Mouse (Mus musculus) ES-Bruce4 (cell line): ENCODE measurements at regions not wholly inside any gene's neighbourhood (a gene's known extent, or its start where the extent isn't known, plus 50 kb on each side); places are given as distances from the start of the nearest gene placed in this dataset.

ENCODE experiments used
- H3K27ac ChIP-seq: 2 replicates; pipeline ENCODE4 v1.5.1; 2012; ENCODE audit warnings: low read length, inconsistent platforms; ENCODE audit not compliant: insufficient read depth
- H3K27me3 ChIP-seq: 2 replicates; pipeline ENCODE4 v1.6.1; 2012; ENCODE audit warnings: mild to moderate bottlenecking, low read length, inconsistent platforms; ENCODE audit not compliant: control insufficient read depth, poor library complexity, insufficient read depth, severe bottlenecking
- H3K36me3 ChIP-seq: 2 replicates; pipeline ENCODE4 v1.6.1; 2012; ENCODE audit warnings: inconsistent platforms, mild to moderate bottlenecking, low read length, moderate library complexity; ENCODE audit not compliant: control insufficient read depth, poor library complexity, insufficient read depth, severe bottlenecking
- H3K4me1 ChIP-seq: one replicate; pipeline ENCODE4 v1.8.1; 2011; ENCODE audit warnings: low read length; ENCODE audit not compliant: control insufficient read depth, insufficient read depth
- H3K4me3 ChIP-seq: 2 replicates; pipeline ENCODE4 v1.5.1; 2011; ENCODE audit warnings: low read depth, mild to moderate bottlenecking, low read length
- H3K9ac ChIP-seq: 2 replicates; pipeline ENCODE4 v1.6.1; 2012; ENCODE audit warnings: low read depth, mild to moderate bottlenecking, inconsistent platforms; ENCODE audit not compliant: poor library complexity, severe bottlenecking
- H3K9me3 ChIP-seq: replicated peaks from 2 replicates; pipeline ENCODE4 v1.6.1; 2012; ENCODE audit warnings: mild to moderate bottlenecking, low read length, inconsistent platforms; ENCODE audit not compliant: control insufficient read depth, poor library complexity, insufficient read depth, severe bottlenecking
- CTCF ChIP-seq: IDR thresholded peaks from one replicate; pipeline ENCODE4 v1.8.1; 2011; ENCODE audit warnings: low read depth, low read length
- EP300 ChIP-seq: IDR thresholded peaks from 2 replicates; pipeline ENCODE4 v1.6.1; 2011; ENCODE audit warnings: low read depth, low read length; ENCODE audit not compliant: insufficient read depth
- POLR2A ChIP-seq: IDR thresholded peaks from one replicate; pipeline ENCODE4 v1.8.1; 2011; ENCODE audit warnings: low read length; ENCODE audit not compliant: insufficient read depth

GRCm38 (mm10) chrX:13344701-13345100 is 63.9 kb downstream of the Ddx3x start:
- H3K4me1 ChIP-seq: no peaks in the 10 kb centered on the region
- H3K36me3 ChIP-seq: no peaks in the 10 kb centered on the region
- TF ChIP-seq POLR2A: no peak
- no peak for TF ChIP-seq CTCF
- peak overlapping the region; percentile 79 for H3K9ac ChIP-seq
- H3K9me3 ChIP-seq: no peaks in the 10 kb centered on the region
- H3K27ac ChIP-seq: peak overlapping the region; percentile 90
- no peaks in the 10 kb centered on the region for H3K27me3 ChIP-seq
- peak overlapping the region; percentile 80 for H3K4me3 ChIP-seq

- TF ChIP-seq CTCF (no peak), EP300 (no peak), POLR2A (no peak)
- Histone ChIP-seq H3K27ac (peak overlapping the region; percentile 90), H3K36me3 (no peaks in the 10 kb centered on the region), H3K9me3 (no peaks in the 10 kb centered on the region), H3K4me3 (peak overlapping the region; percentile 80), H3K9ac (peak overlapping the region; percentile 79), H3K27me3 (no peaks in the 10 kb centered on the region), H3K4me1 (no peaks in the 10 kb centered on the region)
These were observed 64.4 kb downstream of the Ddx3x start for GRCm38 (mm10) chrX:13345126-13345525.

- TF ChIP-seq CTCF (no peak), EP300 (no peak), POLR2A (no peak)
- H3K9ac ChIP-seq: peak overlapping the region; percentile 79
- peak overlapping the region; percentile 91 for H3K27ac ChIP-seq
- no peaks in the 10 kb centered on the region for H3K4me1 ChIP-seq
- no peaks in the 10 kb centered on the region for H3K36me3 ChIP-seq
- H3K9me3 ChIP-seq: no peaks in the 10 kb centered on the region
- no peaks in the 10 kb centered on the region for H3K27me3 ChIP-seq
- H3K4me3 ChIP-seq: peak overlapping the region; percentile 77
These were observed 65.4 kb downstream of the Ddx3x start for GRCm38 (mm10) chrX:13346011-13346631.

GRCm38 (mm10) chrX:13346696-13347026 is 65.9 kb downstream of the Ddx3x start:
- Histone ChIP-seq H3K4me3 (peak overlapping the region; percentile 77), H3K36me3 (no peaks in the 10 kb centered on the region), H3K27ac (peak overlapping the region; percentile 91), H3K9me3 (no peaks in the 10 kb centered on the region), H3K9ac (peak overlapping the region; percentile 79), H3K27me3 (no peaks in the 10 kb centered on the region), H3K4me1 (no peaks in the 10 kb centered on the region)
- TF ChIP-seq POLR2A (no peak), CTCF (no peak), EP300 (no peak)

GRCm38 (mm10) chrX:13347027-13347840 is 66.5 kb downstream of the Ddx3x start:
- H3K9me3 ChIP-seq: no peaks in the 10 kb centered on the region
- peak overlapping the region; percentile 79 for H3K9ac ChIP-seq
- no peak for TF ChIP-seq CTCF
- peak; percentile 73 for TF ChIP-seq EP300
- H3K4me1 ChIP-seq: no peaks in the 10 kb centered on the region
- no peaks in the 10 kb centered on the region for H3K27me3 ChIP-seq
- H3K36me3 ChIP-seq: no peaks in the 10 kb centered on the region
- H3K4me3 ChIP-seq: peak overlapping the region; percentile 77
- H3K27ac ChIP-seq: peak overlapping the region; percentile 95

GRCm38 (mm10) chrX:13348415-13348814 is 67.6 kb downstream of the Ddx3x start:
- Histone ChIP-seq H3K27ac (peak overlapping the region; percentile 95), H3K27me3 (no peaks in the 10 kb centered on the region)
- no peak for TF ChIP-seq EP300
- TF ChIP-seq CTCF: no peak
- no peak for TF ChIP-seq POLR2A

More at GRCm38 (mm10) chrX:13348415-13348814, 67.6 kb downstream of the Ddx3x start:
- Histone ChIP-seq H3K36me3 (no peaks in the 10 kb centered on the region), H3K9ac (no peak overlapping the region), H3K9me3 (no peaks in the 10 kb centered on the region), H3K4me1 (peaks cover 4% of the 10 kb centered on the region), H3K4me3 (no peak overlapping the region)
